Mouse (Mus musculus) central nervous system, embryonic 11.5 days (tissue): ENCODE results near the gene Mpp5. TPM values are rescaled to one million over a fixed set of nuclear protein-coding genes. Genes with fewer than 3 reads are reported as not detected.

Experiments used
- polyA plus RNA-seq: library from polyadenylated mRNA; depleted of rRNA; stranded (reverse); fragments of >200 nt; gene quantifications from 2 replicates; pipeline ENCODE4 v1.2.3, GENCODE M21; 2012; rRNA removed

Gene Mpp5
- 11.7 and 17.0 TPM in 2 replicates for polyA plus RNA-seq

GRCm38 (mm10) chr12:78748557-78749377, at the start of gene Mpp5:
Gene Mpp5 (plus strand): TSS chr12:78748907.

DNA sequence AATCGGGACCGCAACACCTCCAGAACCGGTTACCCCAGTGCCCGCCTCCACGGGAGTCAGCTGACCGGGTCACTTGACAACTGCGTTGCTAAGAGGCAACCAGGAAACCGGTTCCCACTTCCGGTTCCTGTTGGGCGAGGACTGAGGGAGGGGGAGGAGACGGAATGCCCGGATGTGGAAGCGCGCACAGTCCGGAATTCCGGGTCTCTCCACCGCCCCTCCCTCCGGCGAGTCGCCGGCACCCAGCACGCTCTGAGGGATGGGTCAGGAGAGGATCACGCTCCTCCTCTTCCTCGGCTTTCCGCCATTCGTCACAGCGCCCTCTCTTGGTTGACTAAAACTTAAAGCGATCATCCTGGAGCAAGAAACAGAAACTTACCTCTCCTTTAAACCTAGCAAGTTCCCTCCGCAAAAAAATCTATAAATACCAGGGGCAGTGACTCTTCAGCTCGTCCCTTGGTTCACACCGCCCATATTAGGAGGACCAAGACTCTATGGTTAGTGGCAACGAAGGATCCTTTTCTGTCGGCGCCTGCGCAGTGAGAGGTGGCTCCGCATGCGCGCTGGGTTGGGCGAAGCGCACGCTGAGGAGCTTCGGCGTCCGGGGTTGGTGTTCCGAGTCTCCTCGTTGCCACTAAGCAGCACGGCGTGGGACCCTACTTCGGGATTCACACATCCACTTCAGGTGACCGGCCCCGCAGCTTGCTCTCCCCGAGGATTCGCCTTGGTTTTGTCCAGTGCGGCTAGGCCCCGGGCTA, 113.0 kb downstream of the Mpp5 start, which contains the start of the genes Atp6v1d and Eif2s1:
Atp6v1d (minus strand) TSS at position 143 of the 758 bp plus-strand sequence.
Eif2s1 (plus strand) TSS at position 324 of the 758 bp plus-strand sequence.

Other genes starting within 250 kb of the Mpp5 start
- gene Fam71d, start 57.4 kb upstream of the Mpp5 start, polyA plus RNA-seq = 0.02 and 0.14 TPM in 2 replicates
- gene Atp6v1d, start 112.7 kb downstream of the Mpp5 start, polyA plus RNA-seq = 47.6 and 53.5 TPM in 2 replicates
- 76.3 and 99.5 TPM in 2 replicates for gene Eif2s1, start 112.9 kb downstream of the Mpp5 start, polyA plus RNA-seq
- gene Plek2, start 158.1 kb downstream of the Mpp5 start, polyA plus RNA-seq = 1.7 and 3.0 TPM in 2 replicates